Mouse (Mus musculus) heart, adult 18-20 months (tissue): Measurements from ENCODE around the gene Ano8. TPM values are rescaled to one million over a fixed set of nuclear protein-coding genes. Genes with fewer than 3 reads are reported as not detected.
"Not testable (repeated sequence)": the region's sequence is repeated elsewhere in the genome, so short reads cannot be mapped to it uniquely, and the experiment has no call there.

ENCODE experiments used
- DNase-seq, 2 experiments: peaks; one replicate each; pipeline ENCODE4 v3.0.0; 2021 to 2022; ENCODE audit warnings: mixed read lengths in 1 of 2
- long read RNA-seq, 2 experiments: library from polyadenylated mRNA; stranded (forward); transcript quantifications; one replicate each; pipeline ENCODE4 v2.0.0; 2021
- total RNA-seq, 2 experiments: library from RNA; stranded (reverse); gene quantifications; 2 replicates each; pipeline ENCODE4 v1.2.3; 2021

Ano8 gene
- total RNA-seq, result 10 to 100 TPM; 16.6 to 16.9 TPM
- long read RNA-seq, experiment 1, partial matches to known transcripts, result 2 of 16 reads
- long read RNA-seq, experiment 1, other reads (novel, unspliced or antisense), result 8 of 16 reads
- long read RNA-seq, experiment 2, partial matches to known transcripts, result 1 of 12 reads
- long read RNA-seq, experiment 2, other reads (novel, unspliced or antisense), result 10 of 12 reads

DNA sequence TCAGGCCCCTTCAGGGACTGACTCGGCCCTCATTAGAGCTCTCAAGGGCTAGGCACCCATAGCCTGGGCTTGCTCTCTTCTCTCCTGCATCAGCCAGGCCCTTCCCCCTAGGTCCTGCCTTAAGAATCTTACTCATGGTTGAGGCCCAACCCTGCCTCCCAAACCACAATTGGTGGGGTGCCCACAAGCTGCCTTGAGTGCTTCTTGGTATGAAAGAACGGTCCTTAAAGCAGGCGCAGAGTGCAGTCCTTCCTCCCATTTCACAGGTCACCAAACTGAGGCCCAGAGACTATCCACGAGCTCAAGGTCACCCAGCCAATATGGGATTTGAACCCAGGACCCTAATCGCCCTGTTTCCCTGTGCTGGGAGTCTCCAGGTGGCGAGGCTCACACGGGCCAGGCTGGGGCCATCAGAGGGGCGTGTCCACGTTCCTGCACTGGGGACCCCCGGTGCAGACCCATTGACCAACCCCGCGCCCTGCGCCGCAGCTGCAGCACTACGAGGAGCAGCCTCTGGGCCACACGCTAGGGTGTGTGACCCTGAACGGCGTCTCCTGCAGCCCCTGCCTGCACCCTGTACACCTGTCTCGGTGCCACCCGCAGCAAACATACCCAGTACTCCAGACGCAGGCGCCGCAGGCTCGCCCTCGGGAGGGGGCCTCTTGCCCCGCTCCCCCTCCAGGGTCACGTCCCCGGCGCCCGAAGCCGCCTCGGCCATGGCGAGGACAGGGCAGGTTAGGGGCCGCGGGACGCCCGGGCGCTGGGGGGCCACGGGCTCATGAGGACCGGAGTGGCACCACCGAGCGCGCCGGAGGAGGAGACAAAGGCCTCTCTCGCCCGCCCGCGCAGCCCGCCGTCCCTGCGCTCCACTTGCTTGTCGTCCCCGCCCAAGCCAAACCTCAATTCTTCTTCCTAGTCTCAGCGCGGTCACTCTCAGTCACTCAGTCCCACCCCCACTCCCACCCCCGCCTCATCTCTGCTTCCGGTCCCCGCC, at the start of gene Ano8:
TSS of gene Ano8 (minus strand) at position 822 of the 994 bp plus-strand sequence.
- peak; percentile 89 to 91 for DNase-seq

DNA sequence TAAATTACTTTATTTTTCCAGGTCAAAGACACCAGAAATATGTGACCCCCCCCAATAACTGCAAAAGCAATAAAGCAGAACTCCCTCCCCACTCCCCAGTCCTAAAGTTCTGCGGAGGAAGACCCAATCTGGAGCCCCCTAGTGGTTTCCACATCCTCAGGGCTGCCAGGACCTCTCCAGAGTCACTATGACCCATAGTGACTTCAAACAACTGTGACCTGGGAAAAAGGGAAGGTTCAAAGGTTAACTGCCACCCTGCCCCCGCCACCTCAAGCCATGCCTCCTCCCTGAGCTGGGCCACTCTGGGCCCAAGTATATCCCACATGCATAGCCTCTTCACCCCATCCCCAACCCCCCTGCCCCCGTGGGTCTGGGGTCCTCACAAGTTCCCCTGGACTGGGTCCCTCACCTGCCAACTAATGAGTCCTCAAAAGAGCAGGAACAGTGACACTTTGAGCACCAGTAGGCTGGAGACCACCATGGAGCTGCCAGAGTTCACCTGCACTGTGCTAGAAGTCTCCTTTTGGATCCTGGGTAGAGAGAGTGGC, 48.6 kb upstream of the Ano8 start:
- no peak for DNase-seq

DNA sequence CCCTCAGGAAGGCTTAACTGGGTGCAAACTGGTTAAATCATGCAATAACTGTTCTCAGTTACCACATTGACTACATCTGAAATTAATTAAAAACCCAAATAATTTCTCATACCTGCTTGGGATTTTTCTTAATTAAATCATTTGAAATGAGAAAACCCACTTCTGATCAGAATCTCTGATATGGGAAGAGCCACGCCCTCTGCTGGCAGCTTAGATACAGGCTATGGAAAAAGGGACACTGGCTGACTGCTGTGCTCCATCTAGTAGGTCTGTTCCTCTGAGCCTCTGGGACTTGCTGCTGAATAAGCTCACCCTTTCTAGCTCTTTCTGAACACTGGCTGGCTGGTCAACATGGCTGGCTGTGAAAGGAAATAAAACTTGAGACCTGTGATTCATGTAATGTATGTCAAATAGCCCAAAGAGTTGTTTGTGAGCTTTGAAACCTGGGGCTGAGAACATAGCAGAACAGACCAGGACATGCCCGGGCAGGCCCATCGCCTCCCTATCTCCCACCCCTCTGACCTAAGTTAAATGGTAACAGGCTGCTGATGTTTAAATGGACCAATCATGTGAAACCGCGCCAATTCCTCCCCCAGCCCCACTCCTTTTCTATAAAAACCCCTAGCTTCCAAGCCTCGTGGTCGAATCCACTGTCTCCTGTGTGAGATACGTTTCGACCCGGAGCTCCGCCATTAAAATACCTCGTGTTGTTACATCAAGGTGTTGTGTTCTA, 45.1 kb upstream of the Ano8 start:
- DNase-seq, result not testable (repeated sequence)

DNA sequence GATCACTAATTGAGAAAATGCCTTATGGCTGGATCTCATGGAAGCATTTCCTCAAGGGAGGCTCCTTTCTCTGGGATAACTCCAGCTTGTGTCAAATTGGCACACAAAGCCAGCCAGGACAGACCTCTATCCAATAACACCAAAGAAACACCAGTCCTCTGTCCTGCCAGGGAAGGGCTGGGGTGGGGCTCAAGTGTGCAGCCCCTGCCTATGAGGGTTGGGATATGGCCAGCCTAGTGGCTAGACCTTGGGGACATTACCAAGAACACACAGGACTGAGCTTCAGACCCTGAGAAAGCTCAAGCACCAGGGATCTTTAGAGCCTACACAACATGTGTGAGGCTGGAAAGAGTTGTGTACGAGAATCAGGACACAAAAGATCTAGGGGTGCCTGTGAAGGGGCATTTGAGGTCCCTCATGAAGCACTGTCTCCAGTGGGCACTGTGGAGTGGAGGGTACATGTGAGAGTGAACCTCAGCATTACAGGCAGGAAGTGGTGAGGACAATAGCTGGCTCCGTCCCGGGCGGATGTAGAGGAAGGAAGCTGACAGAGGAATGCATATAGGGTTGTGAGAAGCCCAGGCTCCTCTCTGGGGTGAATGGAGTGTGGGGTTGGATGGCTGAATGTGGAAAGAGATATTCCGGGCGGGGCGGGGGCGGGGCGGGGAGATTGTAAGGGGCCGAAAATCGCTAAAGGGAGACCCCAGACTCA, 42.8 kb upstream of the Ano8 start:
- peak; percentile 59 to 73 for DNase-seq

- peak in 1 of 2 experiments; percentile 33 for DNase-seq
These were observed 41.6 kb upstream of the Ano8 start for GRCm38 (mm10) chr8:71527162-71527870.

DNA sequence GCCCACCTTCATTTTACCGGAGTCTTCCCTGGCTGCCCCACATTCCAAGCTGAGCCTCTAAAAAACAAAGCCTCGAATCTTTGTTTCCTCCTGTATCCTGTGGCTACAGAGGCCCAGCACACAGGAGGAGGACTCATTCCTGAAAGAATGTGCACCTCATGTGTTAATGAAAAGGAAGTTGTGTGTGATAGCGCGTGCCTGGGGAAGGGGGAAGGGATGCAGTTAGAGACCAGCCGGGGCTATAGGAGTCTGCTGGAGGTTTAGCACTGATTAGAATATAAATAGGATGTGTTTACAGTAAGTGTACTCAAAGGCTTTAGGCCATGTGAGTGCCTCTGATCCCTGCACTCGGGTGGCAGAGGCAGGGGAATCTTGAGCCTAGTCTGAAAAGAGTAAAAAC, 40.5 kb upstream of the Ano8 start:
- no peak for DNase-seq

DNA sequence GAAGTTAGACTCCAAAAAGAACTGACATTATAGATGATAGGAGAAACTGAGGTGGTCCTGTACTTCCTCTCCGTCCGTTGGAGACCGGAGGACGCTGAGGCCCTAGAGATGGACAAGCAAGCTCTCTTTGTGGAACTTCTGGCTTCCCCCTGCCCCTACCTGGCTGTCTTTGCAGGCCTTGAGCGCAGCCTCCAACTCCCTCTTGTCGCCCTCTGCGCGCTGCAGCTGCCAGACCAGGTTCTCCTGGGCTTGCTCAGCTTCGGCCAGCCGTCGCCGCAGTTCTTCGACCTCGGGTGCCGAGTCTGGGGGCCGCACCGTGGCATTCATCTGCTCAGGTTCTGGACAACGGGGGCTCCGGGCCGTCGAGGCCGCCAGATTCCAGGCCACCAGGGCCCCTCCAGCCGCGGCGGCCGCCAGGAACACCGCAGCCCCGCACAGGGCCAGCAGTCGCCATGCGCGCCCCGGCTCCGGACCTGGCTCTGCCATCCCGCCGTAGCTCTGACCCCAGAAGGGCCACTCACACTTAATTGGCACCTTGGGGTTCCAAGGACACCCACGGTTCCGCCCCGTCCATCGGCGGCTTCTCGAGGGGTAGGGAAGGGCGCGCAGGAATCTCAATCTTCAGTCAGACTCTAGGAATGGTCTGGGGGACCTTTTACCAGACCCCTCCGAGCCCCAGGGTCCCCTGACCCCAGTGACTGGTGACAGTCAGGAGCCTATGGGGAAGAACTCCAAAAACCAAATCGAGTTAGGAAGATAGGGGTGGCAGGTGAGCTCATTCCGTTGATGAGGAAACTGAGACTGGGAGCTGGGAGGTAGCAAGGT, 39.7 kb upstream of the Ano8 start, which contains the start of gene Ccdc194:
TSS of gene Ccdc194 (minus strand) at position 486 of the 825 bp plus-strand sequence.
- no peak for DNase-seq

GRCm38 (mm10) chr8:71521634-71522033, 35.9 kb upstream of the Ano8 start:
- DNase-seq, result peak; percentile 95 to 99

- peak; percentile 65 to 85 for DNase-seq
These were observed 33.5 kb upstream of the Ano8 start for GRCm38 (mm10) chr8:71519037-71519825.

- DNase-seq, result no peak
These were observed 31.0 kb upstream of the Ano8 start for GRCm38 (mm10) chr8:71516786-71517185.

DNA sequence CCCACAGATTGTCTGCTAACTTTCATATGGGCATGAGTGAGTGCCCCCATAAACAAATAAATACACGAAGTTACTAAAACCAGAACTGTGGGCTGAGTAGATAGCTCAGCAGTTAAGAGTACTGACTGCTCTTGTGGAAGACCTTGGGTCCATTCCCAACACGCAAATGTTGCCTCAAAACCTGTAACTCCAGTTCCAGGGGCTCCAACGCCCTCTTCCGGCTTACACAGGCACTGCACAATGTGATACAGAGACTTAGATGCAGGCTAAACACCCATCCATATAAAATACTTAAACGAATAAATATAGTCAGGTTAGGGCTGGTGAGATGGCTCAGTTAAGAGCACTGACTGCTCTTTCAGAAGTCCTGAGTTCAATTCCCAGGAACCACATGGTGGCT, 29.3 kb upstream of the Ano8 start:
- no peak for DNase-seq

DNA sequence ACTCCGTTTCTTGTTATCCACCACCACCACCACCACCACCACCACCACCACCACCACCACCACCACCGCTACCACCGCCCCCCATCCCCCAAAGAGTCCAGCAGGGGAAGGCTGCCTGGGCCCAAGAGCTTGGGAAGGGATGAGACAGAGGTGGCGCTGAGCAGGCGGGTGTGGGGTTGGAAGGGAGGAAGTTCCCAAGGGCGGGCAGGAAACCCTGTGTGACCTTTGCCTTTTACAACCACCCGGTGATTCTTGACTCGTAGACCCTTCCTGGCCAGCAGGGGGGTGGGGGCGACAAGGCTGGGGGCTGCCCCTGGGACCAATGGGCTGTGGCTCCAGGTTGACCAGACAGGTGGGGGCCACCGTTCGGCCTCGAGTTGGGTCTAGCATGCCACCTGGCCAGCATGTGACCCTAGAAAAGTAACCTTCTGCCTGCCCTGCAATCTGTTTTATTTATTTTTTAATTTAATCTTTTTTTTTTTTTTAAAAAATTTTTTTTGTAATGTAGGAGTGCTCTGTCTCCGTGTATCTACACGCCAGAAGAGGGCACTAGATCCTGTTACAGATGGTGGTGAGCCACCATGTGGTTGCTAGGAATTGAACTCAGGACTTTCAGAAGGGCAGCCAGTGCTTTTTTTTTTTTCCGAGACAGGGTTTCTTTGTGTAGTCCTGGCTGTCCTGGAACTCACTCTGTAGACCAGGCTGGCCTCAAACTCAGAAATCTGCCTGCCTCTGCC, 27.4 kb upstream of the Ano8 start:
- peak in 1 of 2 experiments; percentile 31 for DNase-seq

- DNase-seq, result peak in 1 of 2 experiments; percentile 48
These were observed 25.9 kb upstream of the Ano8 start, which contains the start of gene Plvap for GRCm38 (mm10) chr8:71511644-71512043. Gene Plvap, minus strand, starts transcription at chr8:71511752.

GRCm38 (mm10) chr8:71509316-71509715, 23.6 kb upstream of the Ano8 start:
- DNase-seq, result peak; percentile 39 to 61

GRCm38 (mm10) chr8:71507589-71508104, 21.9 kb upstream of the Ano8 start:
- DNase-seq, result peak; percentile 81 to 86

- peak; percentile 60 to 72 for DNase-seq
These were observed 20.2 kb upstream of the Ano8 start for GRCm38 (mm10) chr8:71505979-71506378.

DNA sequence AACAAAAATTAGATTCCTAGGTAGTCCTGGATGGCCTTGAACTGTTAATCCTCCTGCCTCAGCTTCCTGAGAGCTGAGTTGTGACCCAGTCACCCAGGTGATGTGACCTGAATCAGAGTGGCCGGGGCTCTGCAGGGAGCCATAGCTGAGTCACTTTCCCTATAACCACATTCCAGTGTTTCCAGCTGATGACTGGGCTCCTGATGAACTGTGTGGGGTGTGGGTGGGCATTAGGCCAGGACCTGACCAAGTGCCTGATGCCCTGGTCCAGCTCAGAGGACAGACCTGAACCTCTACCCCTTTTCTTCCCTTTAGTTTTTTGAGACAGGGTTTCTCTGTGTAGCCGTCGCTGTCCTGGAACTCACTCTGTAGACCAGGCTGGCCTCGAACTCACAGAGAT, 19.6 kb upstream of the Ano8 start:
- DNase-seq, result no peak

DNA sequence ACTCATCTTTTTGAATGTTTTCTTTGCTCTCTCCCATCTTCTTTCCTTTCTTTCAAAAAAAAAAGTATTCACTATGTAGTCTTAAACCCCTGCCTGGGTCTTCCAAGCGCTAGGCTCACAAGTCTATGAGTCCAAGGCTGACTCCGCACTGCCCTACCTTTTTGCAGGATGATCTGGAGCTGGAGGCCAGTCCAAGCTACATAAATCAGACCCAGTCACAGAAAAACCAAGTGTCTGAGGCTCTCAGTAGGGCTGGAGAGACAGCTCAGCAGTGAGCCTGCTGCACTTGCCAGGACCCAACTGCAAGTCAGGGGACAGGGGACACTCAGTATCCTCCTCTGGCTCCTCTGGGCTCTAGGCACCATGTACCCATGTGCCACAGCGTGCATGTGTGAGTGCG, 18.6 kb upstream of the Ano8 start:
- DNase-seq, result no peak
